Mouse (Mus musculus) erythroblast, embryonic 14.5 days (primary cell): ENCODE data around the gene Gipr. TPM values are rescaled to one million over a fixed set of nuclear protein-coding genes. Genes with fewer than 3 reads are reported as not detected.
"Not testable (repeated sequence)": the region's sequence is repeated elsewhere in the genome, so short reads cannot be mapped to it uniquely, and the experiment has no call there.

Experiments used
- H3K27me3 ChIP-seq: 2 replicates; pipeline ENCODE4 v1.6.1; 2012; ENCODE audit warnings: inconsistent platforms; ENCODE audit not compliant: control insufficient read depth
- H3K36me3 ChIP-seq: 2 replicates; pipeline ENCODE4 v1.6.1; 2012; ENCODE audit warnings: mild to moderate bottlenecking, inconsistent platforms; ENCODE audit not compliant: control insufficient read depth
- H3K4me1 ChIP-seq: 2 replicates; pipeline ENCODE4 v1.6.1; 2012; ENCODE audit warnings: inconsistent platforms; ENCODE audit not compliant: control insufficient read depth
- H3K4me3 ChIP-seq: replicated peaks from 2 replicates; pipeline ENCODE3; 2012; ENCODE audit warnings: moderate library complexity, mild to moderate bottlenecking, inconsistent platforms
- H3K9me3 ChIP-seq: 2 replicates; pipeline ENCODE4 v1.6.1; 2012; ENCODE audit warnings: low read length, inconsistent platforms, mixed read lengths; ENCODE audit not compliant: control insufficient read depth
- GATA1 ChIP-seq: IDR thresholded peaks from 2 replicates; pipeline ENCODE4 v1.6.1; 2012; ENCODE audit warnings: low read length, inconsistent platforms, mixed read lengths
- TAL1 ChIP-seq: IDR thresholded peaks from 3 replicates; pipeline ENCODE4 v1.6.1; 2012; ENCODE audit warnings: low read length, inconsistent platforms, mixed read lengths
- polyA plus RNA-seq: library from polyadenylated mRNA; stranded (reverse); fragments of >175 nt; gene quantifications from 2 replicates; pipeline ENCODE4 v1.2.3, GENCODE M21; 2012

The Gipr gene
- polyA plus RNA-seq, 1 experiment, result not detected

GRCm38 (mm10) chr7:19158601-19159000 is 7.3 kb downstream of the Gipr start:
- Histone ChIP-seq H3K27me3 (peaks cover 34% of the 10 kb centered on the region), H3K9me3 (no peaks in the 10 kb centered on the region)
- TF ChIP-seq GATA1, result no peak
- TF ChIP-seq TAL1, result no peak

GRCm38 (mm10) chr7:19157160-19157800 is 8.6 kb downstream of the Gipr start:
- Histone ChIP-seq H3K4me3 (no peak overlapping the region), H3K4me1 (peaks cover 30% of the 10 kb centered on the region), H3K36me3 (peaks cover 25% of the 10 kb centered on the region), H3K27me3 (peaks cover 23% of the 10 kb centered on the region), H3K9me3 (no peaks in the 10 kb centered on the region)
- no peak for TF ChIP-seq GATA1
- no peak for TF ChIP-seq TAL1

More at GRCm38 (mm10) chr7:19158601-19159000, 7.3 kb downstream of the Gipr start:
- Histone ChIP-seq H3K36me3 (peaks cover 12% of the 10 kb centered on the region), H3K4me3 (no peak overlapping the region), H3K4me1 (peaks cover 30% of the 10 kb centered on the region)

- peaks cover 37% of the 10 kb centered on the region for H3K4me1 ChIP-seq
- H3K36me3 ChIP-seq, result peaks cover 38% of the 10 kb centered on the region
- TF ChIP-seq GATA1 (no peak), TAL1 (no peak)
- H3K4me3 ChIP-seq, result no peak overlapping the region
- H3K9me3 ChIP-seq, result no peaks in the 10 kb centered on the region
- peaks cover 17% of the 10 kb centered on the region for H3K27me3 ChIP-seq
Measured at GRCm38 (mm10) chr7:19155825-19156475, 10.0 kb downstream of the Gipr start.

GRCm38 (mm10) chr7:19154796-19155195 is 11.1 kb downstream of the Gipr start:
- Histone ChIP-seq H3K4me1 (peaks cover 37% of the 10 kb centered on the region), H3K36me3 (peaks cover 41% of the 10 kb centered on the region), H3K4me3 (no peak overlapping the region), H3K9me3 (no peaks in the 10 kb centered on the region), H3K27me3 (peaks cover 10% of the 10 kb centered on the region)
- no peak for TF ChIP-seq TAL1
- TF ChIP-seq GATA1, result no peak

GRCm38 (mm10) chr7:19151121-19151520 is 14.8 kb downstream of the Gipr start:
- Histone ChIP-seq H3K4me1 (peaks cover 52% of the 10 kb centered on the region), H3K27me3 (peaks cover 13% of the 10 kb centered on the region), H3K36me3 (peaks cover 43% of the 10 kb centered on the region)
- H3K4me3 ChIP-seq, H3K9me3 ChIP-seq: not testable (repeated sequence)

GRCm38 (mm10) chr7:19149626-19150025 is 16.3 kb downstream of the Gipr start, which contains the start of gene Snrpd2:
Gene Snrpd2, plus strand, starts transcription at chr7:19149722.
- peak within 1 kb of the TSS; percentile 81 for H3K4me3 ChIP-seq
- peaks cover 50% of the 10 kb centered on the region for H3K4me1 ChIP-seq
- H3K9me3 ChIP-seq, result no peaks in the 10 kb centered on the region
- H3K27me3 ChIP-seq, result peaks cover 13% of the 10 kb centered on the region
- TF ChIP-seq GATA1 (no peak), TAL1 (no peak)
- peaks cover 40% of the 10 kb centered on the region for H3K36me3 ChIP-seq

- TF ChIP-seq TAL1 (no peak), GATA1 (no peak)
- Histone ChIP-seq H3K9me3 (no peaks in the 10 kb centered on the region), H3K4me1 (peaks cover 50% of the 10 kb centered on the region), H3K4me3 (peak within 1 kb of the TSS; percentile 81), H3K27me3 (peaks cover 13% of the 10 kb centered on the region), H3K36me3 (peaks cover 35% of the 10 kb centered on the region)
Measured at GRCm38 (mm10) chr7:19148875-19149541, 16.9 kb downstream of the Gipr start, which contains the start of gene Qpctl. Gene Qpctl, minus strand, starts transcription at chr7:19149291.

- H3K27me3 ChIP-seq, result peaks cover 13% of the 10 kb centered on the region
- H3K4me3 ChIP-seq, result peak overlapping the region; percentile 81
- no peaks in the 10 kb centered on the region for H3K9me3 ChIP-seq
- TF ChIP-seq TAL1 (no peak), GATA1 (no peak)
- H3K36me3 ChIP-seq, result peaks cover 29% of the 10 kb centered on the region
- H3K4me1 ChIP-seq, result peaks cover 50% of the 10 kb centered on the region
Measured at GRCm38 (mm10) chr7:19148180-19148874, 17.6 kb downstream of the Gipr start.
